Mouse (Mus musculus) liver, embryonic 18 days (tissue): ENCODE data around the gene Rest. TPM values are rescaled to one million over a fixed set of nuclear protein-coding genes. Genes with fewer than 3 reads are reported as not detected.

Experiments
- polyA plus RNA-seq: library from polyadenylated mRNA; depleted of rRNA; stranded (reverse); fragments of >200 nt; gene quantifications from 2 replicates; pipeline ENCODE4 v1.2.3, GENCODE M21; 2012; rRNA removed

Gene Rest
- 3.4 and 3.6 TPM in 2 replicates for polyA plus RNA-seq

GRCm38 (mm10) chr5:77265081-77265670 lies at the start of gene Rest:
Gene Rest (plus strand): TSS chr5:77265491.

GRCm38 (mm10) chr5:77309924-77310772 lies 44.9 kb downstream of the Rest start, which contains the start of the genes Noa1 and Polr2b:
Gene Noa1 (minus strand): TSS chr5:77310084.
Gene Polr2b (plus strand): TSS chr5:77310147.

Other genes starting within 250 kb of the Rest start
- 0.31 and 0.45 TPM in 2 replicates for gene Thegl, start 249.5 kb upstream of the Rest start, polyA plus RNA-seq
- gene Hopx, start 150.4 kb upstream of the Rest start, polyA plus RNA-seq, result 11.9 and 15.4 TPM in 2 replicates
- gene Spink2, start 54.0 kb upstream of the Rest start, polyA plus RNA-seq, result 0.06 and 0.19 TPM in 2 replicates
- 7.1 and 7.4 TPM in 2 replicates for gene Noa1, start 44.6 kb downstream of the Rest start, polyA plus RNA-seq
- 16.1 and 16.2 TPM in 2 replicates for gene Polr2b, start 44.7 kb downstream of the Rest start, polyA plus RNA-seq
- 44.6 and 60.1 TPM in 2 replicates for gene Igfbp7, start 142.6 kb downstream of the Rest start, polyA plus RNA-seq